Mouse (Mus musculus): ENCODE data around the gene Mrps31. TPM values are rescaled to one million over a fixed set of nuclear protein-coding genes. Genes with fewer than 3 reads are reported as not detected.

Gene Mrps31
- 10 to 100 TPM; 36.6 to 44.4 TPM for total RNA-seq (2021)
- long read RNA-seq, experiment 1, transcript Mrps31-201 (7 exons, 1,515 nt) = major isoform, 27 of 31 reads
- long read RNA-seq, experiment 1, partial matches to known transcripts = 1 of 31 reads
- long read RNA-seq, experiment 1, other reads (novel, unspliced or antisense) = 3 of 31 reads
- long read RNA-seq, experiment 2, transcript Mrps31-201 (7 exons, 1,515 nt) = major isoform, 97 of 113 reads
- long read RNA-seq, experiment 2, partial matches to known transcripts = 2 of 113 reads
- long read RNA-seq, experiment 2, other reads (novel, unspliced or antisense) = 14 of 113 reads

DNA sequence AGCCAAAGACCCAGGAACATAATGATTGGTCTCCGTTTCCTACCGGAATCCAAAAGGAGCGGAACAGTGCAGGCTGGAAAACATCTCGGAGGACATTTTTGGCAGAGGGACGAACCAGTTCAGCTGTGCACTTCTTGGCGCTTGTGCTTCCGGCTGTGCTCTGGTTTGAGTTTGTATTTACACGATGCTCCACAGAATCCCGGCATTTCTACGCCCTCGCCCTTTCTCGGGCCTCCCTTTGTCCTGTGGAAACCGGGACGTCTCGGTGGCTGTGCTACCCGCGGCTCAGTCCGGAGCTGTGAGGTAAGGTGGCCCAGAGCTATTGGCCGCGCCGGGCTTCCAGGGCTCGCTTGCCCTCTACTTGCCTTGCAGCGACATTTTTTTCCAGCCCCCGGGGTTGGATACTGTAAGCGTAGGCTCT lies at the start of gene Mrps31:
Gene Mrps31 (plus strand): TSS at position 80 of the 421 bp plus-strand sequence.
- peak; percentile 70 to 78 for DNase-seq (ENCODE audit: low spot score in 2 of 2)

DNA sequence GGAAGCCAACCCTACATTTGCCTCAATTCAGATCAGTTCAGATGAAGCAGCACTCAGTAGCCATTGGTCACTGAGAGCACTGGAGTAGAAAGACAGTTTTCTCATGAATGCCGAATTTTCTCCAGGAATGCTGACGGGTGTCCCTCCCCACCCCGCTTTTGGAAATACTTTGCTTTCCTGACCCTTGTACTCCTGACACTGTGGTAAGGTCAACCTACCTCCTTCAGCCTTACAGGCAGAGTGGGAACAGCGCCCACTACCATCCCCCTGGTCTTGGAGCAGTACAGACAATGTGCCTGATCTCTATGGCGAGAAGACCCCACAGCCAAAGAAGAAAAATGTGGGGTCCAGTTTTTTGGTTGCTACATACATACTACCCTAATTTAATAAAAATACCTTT lies 34.9 kb upstream of the Mrps31 start:
- no peak for DNase-seq (ENCODE audit: low spot score in 2 of 2)

DNA sequence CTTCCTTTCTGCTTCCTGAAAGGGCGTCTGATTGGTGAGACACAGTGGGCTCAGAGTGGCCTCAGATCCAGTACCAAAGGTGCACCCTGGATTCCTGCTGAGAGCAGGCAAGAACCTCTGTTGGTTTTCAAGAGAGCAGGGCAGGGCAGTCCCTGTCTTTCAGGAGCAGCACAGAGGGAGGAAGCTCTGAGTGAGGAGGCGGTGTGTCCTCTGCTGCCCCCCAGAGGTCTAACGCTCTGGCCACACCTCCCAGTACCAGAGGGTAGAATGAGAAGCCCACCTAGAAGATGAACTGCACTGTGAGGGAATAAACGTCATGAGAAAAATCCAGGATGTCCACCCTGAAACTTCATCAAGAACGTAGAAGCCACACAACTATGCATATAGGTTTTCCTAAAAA lies 34.3 kb upstream of the Mrps31 start:
- peak in 1 of 2 experiments; percentile 48 for DNase-seq (ENCODE audit: low spot score in 2 of 2)

DNA sequence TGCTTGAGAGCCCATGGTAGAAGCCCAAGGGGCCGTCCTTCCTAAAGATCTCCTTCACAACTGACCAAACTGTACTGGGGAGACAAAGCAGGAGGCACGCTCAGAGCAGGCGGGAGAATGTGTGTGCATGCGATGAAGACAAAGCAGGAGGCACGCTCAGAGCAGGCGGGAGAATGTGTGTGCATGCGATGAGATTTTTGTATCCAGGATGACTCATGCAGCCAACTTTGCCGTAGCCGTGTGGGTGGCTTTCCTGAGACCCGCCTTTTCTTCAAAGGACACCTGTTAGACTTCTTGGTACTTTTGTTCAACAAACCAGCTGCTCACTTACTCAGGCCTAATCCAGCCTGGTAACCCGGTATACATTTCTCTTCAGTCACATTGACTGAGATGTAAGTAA lies 30.2 kb upstream of the Mrps31 start:
- no peak for DNase-seq (ENCODE audit: low spot score in 2 of 2)

GRCm38 (mm10) chr8:22382824-22383595 lies 28.2 kb upstream of the Mrps31 start:
- no peak for DNase-seq (ENCODE audit: low spot score in 2 of 2)

GRCm38 (mm10) chr8:22385158-22385557 lies 26.0 kb upstream of the Mrps31 start:
- DNase-seq (ENCODE audit: low spot score in 2 of 2) = no peak

- DNase-seq (ENCODE audit: low spot score in 2 of 2) = no peak
These were observed 21.3 kb upstream of the Mrps31 start for GRCm38 (mm10) chr8:22389874-22390273.

- no peak for DNase-seq (ENCODE audit: low spot score in 2 of 2)
These were observed 20.2 kb upstream of the Mrps31 start for GRCm38 (mm10) chr8:22390766-22391463.

DNA sequence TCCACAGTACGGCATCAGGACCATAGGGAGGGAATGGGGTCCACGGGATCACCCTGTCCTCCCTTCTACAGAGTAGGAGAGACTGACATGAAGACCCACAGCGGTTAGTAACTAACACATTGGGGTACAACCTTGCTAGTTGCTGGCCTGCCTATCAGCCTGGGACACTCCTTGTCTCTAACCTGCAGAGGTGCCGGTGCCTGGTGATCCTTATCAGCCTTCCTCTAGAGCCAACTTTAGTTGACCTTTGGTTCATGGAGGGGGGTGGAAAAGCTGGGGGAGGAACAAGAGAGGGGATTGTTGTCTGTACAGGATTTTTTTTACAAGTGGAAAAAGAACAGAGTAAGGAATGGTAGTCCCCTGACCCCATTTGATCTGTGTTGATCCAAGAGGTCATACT lies 16.7 kb upstream of the Mrps31 start:
- DNase-seq (ENCODE audit: low spot score in 2 of 2) = no peak

GRCm38 (mm10) chr8:22395256-22395655 lies 15.9 kb upstream of the Mrps31 start:
- DNase-seq (ENCODE audit: low spot score in 2 of 2) = no peak

GRCm38 (mm10) chr8:22397811-22398141 lies 13.4 kb upstream of the Mrps31 start:
- no peak for DNase-seq (ENCODE audit: low spot score in 2 of 2)

GRCm38 (mm10) chr8:22398142-22398951 lies 12.8 kb upstream of the Mrps31 start, which contains the start of gene Slc25a15:
Gene Slc25a15 (minus strand): TSS chr8:22398597.
- DNase-seq (ENCODE audit: low spot score in 2 of 2) = peak; percentile 90 to 92

- DNase-seq (ENCODE audit: low spot score in 2 of 2) = no peak
These were observed 11.8 kb upstream of the Mrps31 start for GRCm38 (mm10) chr8:22399285-22399880.

- no peak for DNase-seq (ENCODE audit: low spot score in 2 of 2)
These were observed 10.6 kb upstream of the Mrps31 start for GRCm38 (mm10) chr8:22400593-22400992.

- DNase-seq (ENCODE audit: low spot score in 2 of 2) = no peak
These were observed 7.9 kb upstream of the Mrps31 start for GRCm38 (mm10) chr8:22403235-22403634.

GRCm38 (mm10) chr8:22405733-22406132 lies 5.4 kb upstream of the Mrps31 start:
- DNase-seq (ENCODE audit: low spot score in 2 of 2) = no peak

- DNase-seq (ENCODE audit: low spot score in 2 of 2) = no peak
These were observed 376 bp upstream of the Mrps31 start for GRCm38 (mm10) chr8:22410688-22411281.

DNA sequence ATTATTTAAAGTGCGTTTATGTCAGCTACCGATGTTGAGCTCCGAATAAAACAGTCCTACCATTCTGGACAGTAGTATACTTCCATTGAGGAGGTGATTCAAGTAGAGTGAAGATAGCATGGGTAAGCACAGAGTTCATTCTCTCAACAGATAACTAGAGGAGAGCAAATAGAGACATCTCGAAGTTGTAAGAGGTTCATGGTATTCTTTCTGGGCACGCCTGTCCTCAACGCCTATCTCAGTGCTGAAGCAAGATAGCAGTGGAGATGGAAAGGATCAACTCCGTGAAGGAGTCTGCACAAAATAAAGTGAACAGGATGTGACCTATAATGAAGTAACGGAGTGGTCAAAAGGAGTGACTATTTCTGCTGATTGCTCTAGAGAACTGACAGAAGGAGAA lies 810 bp downstream of the Mrps31 start:
- no peak for DNase-seq (ENCODE audit: low spot score in 2 of 2)
